ENCODE assay signal across 35 mouse cellular contexts in genomic region chr13:65069969-65070368, GRCm38 (mm10). TPM values are rescaled to one million over a fixed set of nuclear protein-coding genes. Genes with fewer than 3 reads are reported as not detected.
DNase-seq lines count a peak whose midpoint lies in the region; ATAC-seq lines count a peak whose summit lies in the region.
"Had no signal": no experiment of that assay in that cellular context is flagged by ENCODE, and none has a peak within 500 bp of the region (broad histone marks: within the 10 kb centered on the region; RNA-seq: fewer than 3 reads in every experiment).

No protein-coding gene starts in this region.

- WGBS in hindbrain, embryonic 10.5 days: 94% methylated on average over 2 of the region's 2 CpGs

- DNase-seq in lung, postnatal 25 days (ENCODE audit: low spot score): peak; percentile 3
- no peak for DNase-seq in lung, postnatal 14 days
- DNase-seq in CD4-positive, CD25-positive, alpha-beta regulatory T cell, adult 2 months (ENCODE audit: low read depth, low spot score): peak; percentile 15
- DNase-seq in cerebellum, adult 8-10 months: no peak
- DNase-seq in hindbrain, embryonic 10.5 days (ENCODE audit: low spot score): no peak
- no peak for DNase-seq in cerebellum, adult 9-10 months
- DNase-seq: adrenal gland, adult 2 months; adrenal gland, postnatal 14 days; B cell, adult 2 months; cerebellum, adult 11 months; cerebellum, adult 2 months; cerebellum, postnatal 14 days; gastrocnemius, postnatal 10 days; heart, adult 18-20 months; heart, postnatal 10 days; heart, postnatal 4 days had no signal

- H3K4me1 ChIP-seq in hindbrain, embryonic 10.5 days (replicated peaks): no peaks in the 10 kb centered on the region
- H3K4me1 ChIP-seq: forebrain, embryonic 10.5 days; forebrain, embryonic 13.5 days; heart, embryonic 12.5 days; heart, embryonic 15.5 days; hindbrain, embryonic 12.5 days; hindbrain, embryonic 15.5 days had no signal

- H3K9me3 ChIP-seq in hindbrain, embryonic 10.5 days: no peaks in the 10 kb centered on the region
- H3K9me3 ChIP-seq: forebrain, embryonic 10.5 days; forebrain, embryonic 13.5 days; G1E; heart, embryonic 12.5 days; heart, embryonic 15.5 days; hindbrain, embryonic 12.5 days; hindbrain, embryonic 15.5 days had no signal

- H3K27me3 ChIP-seq in hindbrain, embryonic 10.5 days (ENCODE audit: insufficient read depth, poor library complexity, severe bottlenecking): no peaks in the 10 kb centered on the region
- H3K27me3 ChIP-seq: CH12.LX; forebrain, embryonic 13.5 days; heart, embryonic 12.5 days; heart, embryonic 15.5 days; hindbrain, embryonic 12.5 days; hindbrain, embryonic 15.5 days; Patski had no signal

- no peak overlapping the region for H3K27ac ChIP-seq in hindbrain, embryonic 10.5 days
- H3K27ac ChIP-seq: forebrain, embryonic 10.5 days; forebrain, embryonic 13.5 days; heart, embryonic 15.5 days; hindbrain, embryonic 12.5 days; hindbrain, embryonic 15.5 days had no signal

- ATAC-seq in granulocyte monocyte progenitor cell, adult 5-6 weeks (replicated peaks; ENCODE audit: poor library complexity, severe bottlenecking): peak; percentile 59; the same call in 1 of the 2 replicates
- 0 out of 2 replicates have a peak, but pooled peaks have one; percentile 47 for ATAC-seq in megakaryocyte, adult 5-6 weeks (ENCODE audit: poor library complexity, severe bottlenecking)
- ATAC-seq: forebrain, embryonic 13.5 days; forebrain, embryonic 16.5 days; intestine, postnatal 0 days; Patski had no signal

- no peak overlapping the region for H3K4me3 ChIP-seq in hindbrain, embryonic 10.5 days
- H3K4me3 ChIP-seq: forebrain, embryonic 10.5 days; forebrain, embryonic 13.5 days; heart, embryonic 12.5 days; heart, embryonic 15.5 days; hindbrain, embryonic 12.5 days; hindbrain, embryonic 15.5 days had no signal

- peaks cover 60% of the 10 kb centered on the region for H3K36me3 ChIP-seq in hindbrain, embryonic 10.5 days

RNA-seq across cellular contexts. Expression of gene Prss47, which starts 17.4 kb away (rescaled TPM):
- not detected in 2 replicates for total RNA-seq in granulocyte monocyte progenitor cell, adult 5-6 weeks (2014; fragmentation: Nextera tagmentation)
- total RNA-seq in granulocyte monocyte progenitor cell, adult 5-6 weeks (2017): not detected in 2 replicates
- total RNA-seq in megakaryocyte, adult 5-6 weeks (2015): 0.58 TPM in 1 of 2 replicates, not detected in the other
- total RNA-seq in megakaryocyte, adult 5-6 weeks (2017): not detected in 2 replicates
- polyA plus RNA-seq in hindbrain, embryonic 10.5 days (2016; fragmentation: Nextera tagmentation; extraction: Ambion mirVana): not detected in 2 replicates
- total RNA-seq: adrenal gland, adult 2 months; adrenal gland, postnatal 14 days; adrenal gland, postnatal 4 days; CH12.LX; G1E; gastrocnemius, adult 18-20 months; gastrocnemius, postnatal 10 days; gastrocnemius, postnatal 4 days; heart, adult 18-20 months; heart, postnatal 10 days; heart, postnatal 4 days had no signal
- polyA plus RNA-seq: adrenal gland, adult 2 months; cerebellum, adult 2 months; embryonic facial prominence, embryonic 11.5 days; embryonic facial prominence, embryonic 14.5 days; forebrain, embryonic 10.5 days; forebrain, embryonic 13.5 days; forebrain, embryonic 16.5 days; G1E; heart, embryonic 12.5 days; heart, embryonic 15.5 days; hindbrain, embryonic 12.5 days; hindbrain, embryonic 15.5 days; intestine, embryonic 14.5 days; intestine, postnatal 0 days; Patski had no signal

RNA-seq across cellular contexts. Expression of gene Spata31d1c, which starts 37.1 kb away (rescaled TPM):
- not detected in 2 replicates for total RNA-seq in granulocyte monocyte progenitor cell, adult 5-6 weeks (2014; fragmentation: Nextera tagmentation)
- not detected in 2 replicates for total RNA-seq in granulocyte monocyte progenitor cell, adult 5-6 weeks (2017)
- total RNA-seq in megakaryocyte, adult 5-6 weeks (2015): not detected in 2 replicates
- total RNA-seq in megakaryocyte, adult 5-6 weeks (2017): not detected in 2 replicates
- not detected in 2 replicates for polyA plus RNA-seq in hindbrain, embryonic 10.5 days (2016; fragmentation: Nextera tagmentation; extraction: Ambion mirVana)
- total RNA-seq: adrenal gland, adult 2 months; adrenal gland, postnatal 14 days; adrenal gland, postnatal 4 days; CH12.LX; gastrocnemius, adult 18-20 months; gastrocnemius, postnatal 10 days; gastrocnemius, postnatal 4 days; heart, adult 18-20 months; heart, postnatal 10 days; heart, postnatal 4 days had no signal
- polyA plus RNA-seq: adrenal gland, adult 2 months; cerebellum, adult 2 months; embryonic facial prominence, embryonic 11.5 days; embryonic facial prominence, embryonic 14.5 days; forebrain, embryonic 10.5 days; forebrain, embryonic 13.5 days; forebrain, embryonic 16.5 days; G1E; heart, embryonic 12.5 days; heart, embryonic 15.5 days; hindbrain, embryonic 12.5 days; hindbrain, embryonic 15.5 days; intestine, embryonic 14.5 days; intestine, postnatal 0 days; Patski had no signal

RNA-seq across cellular contexts. Expression of gene Mfsd14b, which starts 42.8 kb away (rescaled TPM):
- total RNA-seq in granulocyte monocyte progenitor cell, adult 5-6 weeks (2014; fragmentation: Nextera tagmentation): 46.0 and 55.2 TPM in 2 replicates
- total RNA-seq in granulocyte monocyte progenitor cell, adult 5-6 weeks (2017): 79.6 and 108 TPM in 2 replicates
- total RNA-seq in megakaryocyte, adult 5-6 weeks (2015): 168 and 183 TPM in 2 replicates
- 179 and 207 TPM in 2 replicates for total RNA-seq in megakaryocyte, adult 5-6 weeks (2017)
- polyA plus RNA-seq in hindbrain, embryonic 10.5 days (2016; fragmentation: Nextera tagmentation; extraction: Ambion mirVana): 34.7 and 43.1 TPM in 2 replicates

Comparison
In these comparisons a context has a peak if more than half of its experiments do, and no peak if none do; other contexts are left out.
1. DNase-seq: peak in lung, postnatal 25 days (single experiment) and CD4-positive, CD25-positive, alpha-beta regulatory T cell, adult 2 months (single experiment); none in lung, postnatal 14 days (single experiment), cerebellum, adult 8-10 months (single experiment), hindbrain, embryonic 10.5 days (single experiment) and cerebellum, adult 9-10 months (single experiment).